Mouse (Mus musculus): ENCODE measurements around the gene Hdlbp.
"Not testable (repeated sequence)": the region's sequence is repeated elsewhere in the genome, so short reads cannot be mapped to it uniquely, and the experiment has no call there.

The Hdlbp gene

DNA sequence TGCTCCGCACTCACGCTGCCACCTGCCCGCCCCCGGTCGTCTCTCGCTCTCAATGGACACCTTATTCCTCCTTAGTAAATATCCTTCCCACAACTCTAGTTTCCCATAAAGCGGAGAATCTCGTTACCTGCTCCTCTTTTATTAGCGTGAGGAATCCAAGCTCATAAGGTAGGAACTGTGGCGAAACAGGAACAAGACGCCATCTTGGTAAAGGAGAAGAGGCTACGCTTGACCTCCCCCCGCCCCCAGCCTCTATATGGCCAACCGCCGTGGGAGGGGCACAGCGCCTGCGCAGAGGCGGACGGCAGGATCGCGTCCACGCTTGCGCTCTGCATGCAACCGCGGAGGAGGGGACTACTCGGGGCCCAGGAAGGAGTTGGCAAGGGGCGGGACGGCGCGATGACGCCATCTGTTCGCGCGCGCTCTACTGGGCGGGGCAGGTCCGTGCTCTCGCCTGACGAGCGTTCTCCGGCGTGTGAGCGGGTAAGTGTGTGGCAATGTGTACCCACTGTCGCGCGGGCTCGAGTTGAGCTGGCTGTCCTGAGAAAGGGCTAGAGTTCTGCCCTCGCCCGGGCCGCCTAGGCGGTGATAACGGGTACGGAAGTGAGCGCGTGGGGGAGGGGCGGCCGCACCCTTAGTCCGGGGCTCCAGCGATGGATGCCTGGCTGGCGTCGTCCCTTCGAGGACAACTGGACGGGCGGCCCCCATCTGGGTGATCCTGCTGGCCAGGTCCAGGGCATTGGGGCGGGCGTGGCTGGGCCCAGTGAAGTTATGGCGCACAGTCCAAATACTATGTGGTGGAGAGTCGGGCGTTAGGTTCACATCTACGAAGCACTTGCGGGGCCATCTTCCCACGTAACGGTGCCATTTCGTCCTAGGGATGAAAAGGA lies at the start of gene Hdlbp:
Gene Hdlbp (minus strand): TSS at position 230 of the 890 bp plus-strand sequence.
- CTCF ChIA-PET = no interaction called here

GRCm38 (mm10) chr1:93522325-93522724 lies 43.7 kb upstream of the Hdlbp start:
- CTCF ChIA-PET = no interaction called here

DNA sequence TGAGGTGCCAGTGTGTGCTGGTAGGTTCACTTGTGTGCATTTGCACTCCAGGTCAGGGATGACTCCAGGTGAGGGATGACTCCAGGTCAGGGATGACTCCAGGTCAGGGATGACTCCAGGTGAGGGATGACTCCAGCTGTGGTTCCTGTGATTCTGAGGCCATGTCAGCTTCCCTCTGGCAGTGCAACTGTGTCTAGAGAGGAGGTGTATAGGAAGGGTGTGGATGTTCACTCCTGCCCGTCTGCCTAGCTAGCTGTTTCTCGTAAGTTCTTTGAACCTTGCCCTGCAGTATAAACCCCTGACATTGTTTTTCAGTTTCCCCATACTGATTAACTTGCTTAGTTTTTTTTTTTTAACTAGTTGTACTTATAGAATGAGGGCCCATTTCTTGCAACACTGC lies 42.9 kb upstream of the Hdlbp start:
- CTCF ChIA-PET = no interaction called here

DNA sequence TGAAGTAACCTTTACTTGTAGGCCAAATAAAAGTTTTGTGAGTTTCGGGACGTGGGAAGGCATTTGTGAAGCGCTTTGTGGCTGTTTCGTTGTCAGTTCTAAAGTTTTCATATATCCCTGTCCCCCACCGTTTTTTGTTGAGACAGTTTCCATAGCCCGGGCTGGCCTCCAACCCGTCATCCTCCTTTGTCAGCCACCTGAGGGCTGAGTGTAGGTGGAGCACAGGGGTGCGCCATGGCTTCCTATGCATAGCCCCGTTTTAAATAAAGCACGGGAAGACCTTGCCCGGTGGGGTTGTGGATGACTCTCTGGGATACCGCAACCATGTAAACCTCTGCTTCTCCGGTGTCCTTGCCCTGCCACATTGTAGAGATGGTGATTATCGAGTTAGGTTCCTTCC lies 34.6 kb upstream of the Hdlbp start:
- CTCF ChIA-PET = no interaction called here

GRCm38 (mm10) chr1:93512351-93512690 lies 33.7 kb upstream of the Hdlbp start:
- CTCF ChIA-PET = no interaction called here

GRCm38 (mm10) chr1:93511585-93512350 lies 33.2 kb upstream of the Hdlbp start, which contains the start of gene Farp2:
Farp2 (plus strand) TSS chr1:93512079.
- CTCF ChIA-PET = interaction anchor here (0.6 kb wide), 2 partner anchors 54 to 70 kb away, joined by 6 read pairs; no protein-coding TSS in a partner anchor

GRCm38 (mm10) chr1:93508576-93508975 lies 30.0 kb upstream of the Hdlbp start:
- CTCF ChIA-PET = interaction anchor here (0.6 kb wide), 1 partner anchor 50 kb away, joined by 4 read pairs; no protein-coding TSS in a partner anchor

GRCm38 (mm10) chr1:93506944-93507676 lies 28.5 kb upstream of the Hdlbp start:
- CTCF ChIA-PET = no interaction called here

DNA sequence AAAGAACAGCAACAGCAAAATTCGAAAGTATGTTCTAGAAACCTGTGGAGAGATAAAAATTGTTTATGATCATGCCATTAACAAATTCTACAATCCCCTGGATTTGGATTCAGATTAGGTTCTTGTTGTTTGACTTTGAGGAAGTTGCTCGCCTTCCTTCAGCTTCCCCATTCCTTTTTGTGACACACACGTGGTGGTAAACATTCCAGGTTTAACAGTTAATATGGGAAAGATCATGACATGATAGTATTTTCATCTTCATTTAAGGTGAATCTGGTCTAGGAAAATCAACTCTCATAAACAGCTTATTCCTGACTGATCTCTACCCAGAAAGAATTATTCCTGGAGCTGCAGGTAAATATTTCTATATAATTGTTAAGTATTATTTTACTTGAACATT lies 16.7 kb upstream of the Hdlbp start:
- CTCF ChIA-PET = no interaction called here

GRCm38 (mm10) chr1:93486302-93486701 lies 7.7 kb upstream of the Hdlbp start:
- CTCF ChIA-PET = not testable (repeated sequence)

DNA sequence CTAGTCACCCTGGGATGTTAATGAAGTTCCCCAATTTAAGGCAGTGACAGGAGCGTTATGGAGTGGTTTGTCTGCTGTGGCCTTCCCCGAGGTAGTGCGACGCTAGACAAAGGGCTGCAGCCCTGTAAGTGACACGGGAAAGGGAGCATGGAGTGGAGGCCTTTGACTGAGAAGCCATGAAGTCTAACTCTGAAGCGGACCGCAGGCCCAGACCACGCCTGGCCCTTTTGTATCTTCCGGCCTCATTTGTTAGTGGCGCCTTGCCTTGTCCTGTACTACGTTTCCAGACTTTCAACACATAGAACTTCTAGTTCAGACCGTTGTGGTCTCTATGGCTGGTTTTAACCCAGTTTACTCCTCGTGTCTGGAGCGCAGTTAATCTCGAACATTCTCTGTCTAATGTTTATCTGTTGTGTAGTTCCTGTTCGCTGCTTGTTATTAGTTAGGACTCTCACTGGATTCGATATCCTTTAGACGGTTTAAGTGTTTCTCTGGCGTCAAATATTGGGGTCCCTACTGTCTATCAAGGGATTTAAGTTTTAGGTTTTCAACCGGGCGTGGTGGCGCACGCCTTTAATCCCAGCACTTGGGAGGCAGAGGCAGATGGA lies 965 bp upstream of the Hdlbp start:
- CTCF ChIA-PET = no interaction called here

GRCm38 (mm10) chr1:93477758-93478585 lies 643 bp downstream of the Hdlbp start:
- CTCF ChIA-PET = interaction anchor here (0.6 kb wide), 1 partner anchor 20 kb away, joined by 3 read pairs; no protein-coding TSS in a partner anchor

- CTCF ChIA-PET = interaction anchor here (0.6 kb wide), 1 partner anchor 590 kb away, joined by 5 read pairs; no protein-coding TSS in a partner anchor
Observed at GRCm38 (mm10) chr1:93475694-93476093, 2.9 kb downstream of the Hdlbp start.

GRCm38 (mm10) chr1:93468626-93469025 lies 10.0 kb downstream of the Hdlbp start:
- CTCF ChIA-PET = no interaction called here

GRCm38 (mm10) chr1:93465746-93466145 lies 12.9 kb downstream of the Hdlbp start:
- CTCF ChIA-PET = no interaction called here

DNA sequence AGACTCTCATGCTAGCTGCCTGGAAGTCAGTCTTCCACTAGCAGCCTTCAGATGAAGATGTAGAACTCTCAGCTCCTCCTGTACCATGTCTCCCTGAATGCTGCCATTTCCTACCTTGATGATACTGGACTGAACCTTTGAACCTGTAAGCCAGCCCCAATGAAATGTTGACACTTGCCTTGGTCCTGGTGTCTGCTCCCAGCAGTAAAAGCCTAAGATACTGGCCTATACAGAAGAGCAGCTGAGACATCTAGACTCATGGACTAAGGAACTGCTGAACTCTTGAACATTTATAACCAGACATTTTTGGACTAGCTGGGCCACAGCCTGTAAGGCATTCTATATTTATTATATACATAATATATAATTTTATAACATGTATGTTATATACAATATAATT lies 13.5 kb downstream of the Hdlbp start:
- CTCF ChIA-PET = no interaction called here

GRCm38 (mm10) chr1:93459101-93459500 lies 19.5 kb downstream of the Hdlbp start:
- CTCF ChIA-PET = interaction anchor here (0.7 kb wide), 2 partner anchors 49 to 266 kb away, joined by 3 to 4 read pairs; no protein-coding TSS in a partner anchor

GRCm38 (mm10) chr1:93458357-93458756 lies 20.3 kb downstream of the Hdlbp start:
- CTCF ChIA-PET = interaction anchor here (0.7 kb wide), 3 partner anchors 8 to 50 kb away, joined by 3 to 4 read pairs (median 3); no protein-coding TSS in a partner anchor

DNA sequence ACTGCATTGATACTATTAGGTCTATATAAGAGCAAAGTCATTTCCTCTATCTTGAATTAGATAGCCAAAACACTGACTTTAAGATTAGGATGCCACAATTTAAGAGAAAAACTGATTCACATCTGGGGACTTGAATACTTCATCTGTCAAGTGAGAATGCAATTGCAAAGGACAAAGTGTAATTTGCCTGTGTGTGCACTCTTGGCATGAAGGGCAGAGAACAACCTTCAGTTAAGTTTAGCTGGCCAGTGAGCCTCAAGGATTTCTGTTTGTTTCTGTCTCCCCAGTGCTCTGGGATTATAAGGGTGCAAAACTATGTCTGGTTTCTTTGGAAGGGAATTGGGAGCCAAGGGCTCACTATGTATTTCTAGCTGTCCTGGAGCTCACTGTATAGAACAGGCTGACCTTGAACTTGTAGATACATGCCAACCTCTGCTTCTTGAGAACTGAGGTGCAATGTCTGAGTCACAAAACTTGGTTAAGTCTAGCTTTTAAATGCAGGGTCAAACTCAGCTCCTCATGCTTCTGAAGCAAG lies 24.8 kb downstream of the Hdlbp start:
- CTCF ChIA-PET = no interaction called here

DNA sequence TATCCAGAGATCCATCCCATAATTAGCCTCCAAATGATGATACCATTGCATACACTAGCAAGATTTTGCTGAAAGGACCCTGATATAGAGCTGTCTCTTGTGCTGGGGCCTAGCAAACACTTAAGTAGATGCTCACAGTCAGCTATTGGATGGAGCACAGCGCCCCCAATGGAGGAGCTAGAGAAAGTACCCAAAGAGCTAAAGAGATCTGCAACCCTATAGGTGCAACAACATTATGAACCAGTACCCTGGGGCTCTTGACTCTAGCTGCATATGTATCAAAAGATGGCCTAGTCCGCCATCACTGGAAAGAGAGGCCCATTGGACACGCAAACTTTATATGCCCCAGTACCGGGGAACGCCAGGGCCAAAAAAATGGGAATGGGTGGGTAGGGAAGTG lies 28.5 kb downstream of the Hdlbp start:
- CTCF ChIA-PET = interaction anchor here (0.6 kb wide), 1 partner anchor 8 kb away, joined by 3 read pairs; no protein-coding TSS in a partner anchor

Data from spleen, embryonic (tissue).